Mouse (Mus musculus): ENCODE data around the gene Lrrc57. TPM values are rescaled to one million over a fixed set of nuclear protein-coding genes. Genes with fewer than 3 reads are reported as not detected.

The Lrrc57 gene
- polyA plus RNA-seq, 1 experiment from 2014 or later, result 26.0 TPM

Other genes with a start within 250 kb of the Lrrc57 start
- gene Ganc, start 205.6 kb downstream of the Lrrc57 start, polyA plus RNA-seq (2014; fragmentation: Nextera tagmentation; extraction: Ambion mirVana), result 5.6 and 8.3 TPM in 2 replicates
- gene Tmem87a, start 205.4 kb downstream of the Lrrc57 start, polyA plus RNA-seq (2014; fragmentation: Nextera tagmentation; extraction: Ambion mirVana), result 8.0 and 10.4 TPM in 2 replicates
- 2.3 and 4.9 TPM in 2 replicates for gene Capn3, start 153.5 kb downstream of the Lrrc57 start, polyA plus RNA-seq (2014; fragmentation: Nextera tagmentation; extraction: Ambion mirVana)
- gene Zfp106, start 45.7 kb downstream of the Lrrc57 start, polyA plus RNA-seq (2014; fragmentation: Nextera tagmentation; extraction: Ambion mirVana), result 55.9 and 59.2 TPM in 2 replicates
- gene Snap23, start 41.8 kb downstream of the Lrrc57 start, polyA plus RNA-seq (2014; fragmentation: Nextera tagmentation; extraction: Ambion mirVana), result 62.0 and 66.4 TPM in 2 replicates
- 33.3 and 33.8 TPM in 2 replicates for gene Haus2, start 137 bp downstream of the Lrrc57 start, polyA plus RNA-seq (2014; fragmentation: Nextera tagmentation; extraction: Ambion mirVana)
- gene Stard9, start 19.6 kb upstream of the Lrrc57 start, polyA plus RNA-seq (2014; fragmentation: Nextera tagmentation; extraction: Ambion mirVana), result 3.4 and 3.7 TPM in 2 replicates
- gene Cdan1, start 240.6 kb upstream of the Lrrc57 start, polyA plus RNA-seq (2014; fragmentation: Nextera tagmentation; extraction: Ambion mirVana), result 6.8 and 7.5 TPM in 2 replicates
- gene Ttbk2, start 241.1 kb upstream of the Lrrc57 start, polyA plus RNA-seq (2014; fragmentation: Nextera tagmentation; extraction: Ambion mirVana), result 5.5 and 6.4 TPM in 2 replicates